Mouse (Mus musculus): Measurements from ENCODE around the gene Coasy.

- TF ChIP-seq CTCF (IDR thresholded peaks at IDR 0.05; ENCODE audit: low read depth, low read length) (no peak), POLR2A (IDR thresholded peaks at IDR 0.05; ENCODE audit: extremely low read depth, insufficient read depth, low read length) (no peak)
Measured at GRCm38 (mm10) chr11:101087682-101088055, 5.3 kb downstream of the Coasy start.
